Mouse (Mus musculus): ENCODE results near the gene Krt23. TPM values are rescaled to one million over a fixed set of nuclear protein-coding genes. Genes with fewer than 3 reads are reported as not detected.

The Krt23 gene
- polyA plus RNA-seq, 1 experiment from 2014 or later = 46.2 TPM

DNA sequence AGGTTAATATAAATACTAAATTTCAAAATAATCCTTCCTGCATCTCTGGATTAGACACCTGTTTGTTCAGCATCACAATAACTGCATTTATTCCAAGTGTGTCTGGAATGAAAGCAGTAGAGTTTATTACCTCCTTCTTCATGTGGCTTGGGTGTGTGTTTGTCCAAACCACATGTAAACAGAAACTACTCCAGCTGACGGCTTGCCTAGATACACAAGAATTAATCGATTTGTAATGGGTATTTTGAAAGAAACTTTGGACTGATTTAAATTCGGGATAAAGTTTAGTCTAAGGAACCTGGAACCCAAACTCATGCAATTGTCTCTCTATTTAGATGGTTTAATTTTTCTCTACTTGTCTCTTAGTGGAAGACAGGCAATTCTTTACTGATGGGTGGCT is 18.0 kb downstream of the Krt23 start:
- no peak overlapping the region for H3K4me3 ChIP-seq (replicated peaks)
- H3K27me3 ChIP-seq = no peaks in the 10 kb centered on the region
- no peaks in the 10 kb centered on the region for H3K36me3 ChIP-seq
- no peaks in the 10 kb centered on the region for H3K9me3 ChIP-seq (replicated peaks)
- no peaks in the 10 kb centered on the region for H3K4me1 ChIP-seq
- no peak overlapping the region for H3K4me2 ChIP-seq (replicated peaks)
- H3K9ac ChIP-seq = no peak overlapping the region
- 70% methylated on average over 3 of the region's 3 CpGs for WGBS
- no peak overlapping the region for H3K27ac ChIP-seq (replicated peaks)
- ATAC-seq (ENCODE audit: insufficient number of reproducible peaks, low FRiP score, low TSS enrichment, low read depth) = no peak

DNA sequence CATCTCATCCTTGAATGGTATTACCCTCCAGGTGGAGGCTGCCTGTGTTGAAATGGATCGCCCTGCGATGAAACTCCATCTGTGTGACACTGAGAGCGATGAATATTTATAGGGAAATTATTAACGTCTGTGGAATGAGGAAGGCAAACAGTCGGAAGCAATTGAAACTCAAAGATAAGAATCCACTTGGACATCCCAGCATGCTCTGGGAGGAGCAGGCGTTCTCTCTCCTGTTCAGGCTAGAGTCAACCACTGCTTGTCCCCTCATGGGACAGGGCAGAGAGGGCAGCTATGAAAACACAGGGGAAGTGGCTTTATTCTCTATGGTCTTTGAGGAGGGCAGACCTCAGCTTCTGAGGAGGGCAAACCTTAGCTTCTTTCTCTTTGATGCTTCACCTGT is 19.5 kb downstream of the Krt23 start:
- 73% methylated on average over 6 of the region's 6 CpGs for WGBS
- Histone ChIP-seq H3K4me2 (replicated peaks) (no peak overlapping the region), H3K9me3 (replicated peaks) (no peaks in the 10 kb centered on the region), H3K27me3 (no peaks in the 10 kb centered on the region), H3K9ac (no peak overlapping the region), H3K4me3 (replicated peaks) (no peak overlapping the region), H3K27ac (replicated peaks) (no peak overlapping the region), H3K36me3 (no peaks in the 10 kb centered on the region), H3K4me1 (no peaks in the 10 kb centered on the region)
- no peak for ATAC-seq (ENCODE audit: insufficient number of reproducible peaks, low FRiP score, low TSS enrichment, low read depth)

DNA sequence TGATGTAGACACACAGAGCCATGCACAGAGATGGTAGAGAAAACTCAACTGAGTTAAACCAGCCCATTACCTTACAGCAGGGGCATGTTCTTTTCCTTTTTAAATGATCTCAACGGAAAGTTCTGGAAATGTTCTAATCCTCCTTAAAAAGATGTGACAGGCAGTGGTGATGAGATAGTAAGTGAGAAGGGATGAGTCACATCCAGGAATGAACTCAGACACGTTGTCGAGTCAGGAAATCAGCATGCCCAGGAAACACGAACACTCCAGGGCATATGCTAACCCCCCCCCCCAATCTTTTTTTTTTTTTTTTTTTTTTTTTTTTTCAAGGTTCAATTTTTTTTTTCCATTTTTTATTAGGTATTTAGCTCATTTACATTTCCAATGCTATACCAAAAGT is 20.5 kb downstream of the Krt23 start:
- no peak overlapping the region for H3K9ac ChIP-seq
- H3K9me3 ChIP-seq (replicated peaks) = no peaks in the 10 kb centered on the region
- no peak overlapping the region for H3K27ac ChIP-seq (replicated peaks)
- H3K36me3 ChIP-seq = no peaks in the 10 kb centered on the region
- H3K4me2 ChIP-seq (replicated peaks) = no peak overlapping the region
- H3K4me1 ChIP-seq = no peaks in the 10 kb centered on the region
- H3K4me3 ChIP-seq (replicated peaks) = no peak overlapping the region
- 51% methylated on average over 4 of the region's 4 CpGs for WGBS
- H3K27me3 ChIP-seq = no peaks in the 10 kb centered on the region
- no peak for ATAC-seq (ENCODE audit: insufficient number of reproducible peaks, low FRiP score, low TSS enrichment, low read depth)

- no peak overlapping the region for H3K4me3 ChIP-seq (replicated peaks)
- ATAC-seq (ENCODE audit: insufficient number of reproducible peaks, low FRiP score, low TSS enrichment, low read depth) = no peak
- H3K36me3 ChIP-seq = no peaks in the 10 kb centered on the region
- H3K27me3 ChIP-seq = no peaks in the 10 kb centered on the region
- no peaks in the 10 kb centered on the region for H3K4me1 ChIP-seq
- H3K27ac ChIP-seq (replicated peaks) = no peak overlapping the region
- WGBS = 90% methylated on average over 6 of the region's 6 CpGs
- no peaks in the 10 kb centered on the region for H3K9me3 ChIP-seq (replicated peaks)
- H3K4me2 ChIP-seq (replicated peaks) = no peak overlapping the region
- H3K9ac ChIP-seq = no peak overlapping the region
Observed at GRCm38 (mm10) chr11:99471946-99472345, 21.0 kb downstream of the Krt23 start.

- H3K27ac ChIP-seq (replicated peaks) = no peak overlapping the region
- H3K4me2 ChIP-seq (replicated peaks) = no peak overlapping the region
- no peaks in the 10 kb centered on the region for H3K4me1 ChIP-seq
- no peak overlapping the region for H3K4me3 ChIP-seq (replicated peaks)
- no peaks in the 10 kb centered on the region for H3K9me3 ChIP-seq (replicated peaks)
- ATAC-seq (ENCODE audit: insufficient number of reproducible peaks, low FRiP score, low TSS enrichment, low read depth) = no peak
- no peaks in the 10 kb centered on the region for H3K27me3 ChIP-seq
- 87% methylated on average over 4 of the region's 4 CpGs for WGBS
- H3K36me3 ChIP-seq = no peaks in the 10 kb centered on the region
- H3K9ac ChIP-seq = no peak overlapping the region
Observed at GRCm38 (mm10) chr11:99469228-99469627, 23.7 kb downstream of the Krt23 start.

DNA sequence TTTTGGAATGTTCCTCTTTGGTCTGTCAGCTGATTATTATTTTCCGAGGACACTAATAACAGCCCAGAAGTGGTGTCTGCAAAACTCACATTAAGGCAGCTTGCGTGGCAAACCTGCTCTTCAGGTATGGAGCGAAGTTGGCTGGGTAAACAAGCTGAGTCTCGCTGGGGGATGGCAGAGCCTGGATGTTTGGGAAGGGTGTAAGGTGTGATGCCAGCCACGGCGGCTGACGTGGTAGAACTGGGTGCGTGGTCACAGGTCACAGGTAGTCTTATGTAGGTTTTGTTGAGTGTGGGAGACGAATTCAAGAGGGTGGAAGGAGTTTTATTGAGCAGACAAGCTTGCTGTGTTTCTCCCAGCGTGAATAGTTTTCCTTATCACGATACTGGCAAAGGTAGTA is 24.4 kb downstream of the Krt23 start:
- ATAC-seq (ENCODE audit: insufficient number of reproducible peaks, low FRiP score, low TSS enrichment, low read depth) = no peak
- WGBS = 66% methylated on average over 11 of the region's 11 CpGs

GRCm38 (mm10) chr11:99466316-99466715 is 26.6 kb downstream of the Krt23 start:
- no peak overlapping the region for H3K4me2 ChIP-seq (replicated peaks)
- H3K4me3 ChIP-seq (replicated peaks) = no peak overlapping the region
- no peak overlapping the region for H3K9ac ChIP-seq
- no peaks in the 10 kb centered on the region for H3K36me3 ChIP-seq
- WGBS = 21% methylated on average over 7 of the region's 7 CpGs
- H3K4me1 ChIP-seq = no peaks in the 10 kb centered on the region
- 0 out of 2 replicates have a peak overlapping the region, but pooled peaks have one; percentile 28 for H3K27ac ChIP-seq (replicated peaks)
- H3K9me3 ChIP-seq (replicated peaks) = no peaks in the 10 kb centered on the region
- H3K27me3 ChIP-seq = no peaks in the 10 kb centered on the region
- no peak for ATAC-seq (ENCODE audit: insufficient number of reproducible peaks, low FRiP score, low TSS enrichment, low read depth)

More for the DNA sequence above, 24.4 kb downstream of the Krt23 start:
- Histone ChIP-seq H3K9ac (no peak overlapping the region), H3K4me1 (no peaks in the 10 kb centered on the region), H3K27me3 (no peaks in the 10 kb centered on the region), H3K27ac (replicated peaks) (peak overlapping the region; percentile 34; the same call in 1 of the 2 replicates), H3K36me3 (no peaks in the 10 kb centered on the region), H3K9me3 (replicated peaks) (no peaks in the 10 kb centered on the region), H3K4me2 (replicated peaks) (no peak overlapping the region), H3K4me3 (replicated peaks) (no peak overlapping the region)

GRCm38 (mm10) chr11:99464836-99465235 is 28.1 kb downstream of the Krt23 start:
- WGBS = 2% methylated on average over 5 of the region's 5 CpGs
- Histone ChIP-seq H3K9me3 (replicated peaks) (no peaks in the 10 kb centered on the region), H3K4me3 (replicated peaks) (no peak overlapping the region), H3K4me1 (no peaks in the 10 kb centered on the region), H3K27ac (replicated peaks) (no peak overlapping the region), H3K9ac (no peak overlapping the region), H3K4me2 (replicated peaks) (no peak overlapping the region), H3K36me3 (no peaks in the 10 kb centered on the region), H3K27me3 (no peaks in the 10 kb centered on the region)
- ATAC-seq (ENCODE audit: insufficient number of reproducible peaks, low FRiP score, low TSS enrichment, low read depth) = no peak

DNA sequence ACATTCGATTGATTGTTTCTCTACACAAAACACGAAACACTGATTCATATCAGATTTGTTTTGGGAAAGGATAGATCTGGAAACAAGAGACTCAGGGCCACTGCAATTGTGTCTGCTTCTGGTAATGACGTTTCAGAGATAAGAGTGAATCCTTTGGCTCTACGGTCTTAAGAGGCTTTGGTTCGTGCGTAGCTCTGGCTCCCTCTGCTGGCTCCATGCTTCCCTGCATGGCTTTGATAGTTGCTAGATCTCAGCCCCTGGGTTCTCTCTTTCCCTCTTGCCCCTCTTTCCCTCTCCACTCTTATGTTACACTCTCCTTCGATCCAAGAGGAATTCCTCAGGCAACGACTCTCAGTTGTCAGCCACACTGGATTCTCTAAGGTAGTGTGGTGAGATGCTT is 29.8 kb downstream of the Krt23 start:
- Histone ChIP-seq H3K9ac (no peak overlapping the region), H3K36me3 (no peaks in the 10 kb centered on the region), H3K27me3 (no peaks in the 10 kb centered on the region), H3K9me3 (replicated peaks) (no peaks in the 10 kb centered on the region), H3K27ac (replicated peaks) (no peak overlapping the region), H3K4me1 (no peaks in the 10 kb centered on the region), H3K4me3 (replicated peaks) (no peak overlapping the region), H3K4me2 (replicated peaks) (no peak overlapping the region)
- 9% methylated on average over 8 of the region's 8 CpGs for WGBS
- no peak for ATAC-seq (ENCODE audit: insufficient number of reproducible peaks, low FRiP score, low TSS enrichment, low read depth)

GRCm38 (mm10) chr11:99461736-99462135 is 31.2 kb downstream of the Krt23 start:
- Histone ChIP-seq H3K9me3 (replicated peaks) (no peaks in the 10 kb centered on the region), H3K4me1 (no peaks in the 10 kb centered on the region), H3K9ac (no peak overlapping the region), H3K4me3 (replicated peaks) (no peak overlapping the region), H3K36me3 (no peaks in the 10 kb centered on the region), H3K4me2 (replicated peaks) (no peak overlapping the region), H3K27me3 (no peaks in the 10 kb centered on the region), H3K27ac (replicated peaks) (no peak overlapping the region)
- WGBS = 71% methylated on average over 7 of the region's 7 CpGs
- no peak for ATAC-seq (ENCODE audit: insufficient number of reproducible peaks, low FRiP score, low TSS enrichment, low read depth)

- no peak overlapping the region for H3K4me2 ChIP-seq (replicated peaks)
- no peaks in the 10 kb centered on the region for H3K36me3 ChIP-seq
- no peaks in the 10 kb centered on the region for H3K4me1 ChIP-seq
- WGBS = 52% methylated on average over 7 of the region's 7 CpGs
- H3K4me3 ChIP-seq (replicated peaks) = no peak overlapping the region
- H3K9me3 ChIP-seq (replicated peaks) = no peaks in the 10 kb centered on the region
- H3K9ac ChIP-seq = no peak overlapping the region
- no peak overlapping the region for H3K27ac ChIP-seq (replicated peaks)
- no peak for ATAC-seq (ENCODE audit: insufficient number of reproducible peaks, low FRiP score, low TSS enrichment, low read depth)
- no peaks in the 10 kb centered on the region for H3K27me3 ChIP-seq
Observed at GRCm38 (mm10) chr11:99458887-99459286, 34.0 kb downstream of the Krt23 start.

GRCm38 (mm10) chr11:99454759-99455158 is 38.2 kb downstream of the Krt23 start:
- H3K4me2 ChIP-seq (replicated peaks) = no peak overlapping the region
- no peak for ATAC-seq (ENCODE audit: insufficient number of reproducible peaks, low FRiP score, low TSS enrichment, low read depth)
- WGBS = 74% methylated on average over 10 of the region's 10 CpGs

More at GRCm38 (mm10) chr11:99454759-99455158, 38.2 kb downstream of the Krt23 start:
- H3K4me1 ChIP-seq = no peaks in the 10 kb centered on the region
- H3K27ac ChIP-seq (replicated peaks) = no peak overlapping the region
- no peaks in the 10 kb centered on the region for H3K36me3 ChIP-seq
- H3K9me3 ChIP-seq (replicated peaks) = no peaks in the 10 kb centered on the region
- no peak overlapping the region for H3K9ac ChIP-seq
- H3K27me3 ChIP-seq = no peaks in the 10 kb centered on the region
- H3K4me3 ChIP-seq (replicated peaks) = no peak overlapping the region

Measured in embryonic facial prominence, embryonic 15.5 days (tissue).